Mouse (Mus musculus) adrenal gland, postnatal 25 days (tissue): Measurements from ENCODE around the gene Gpr37. TPM values are rescaled to one million over a fixed set of nuclear protein-coding genes. Genes with fewer than 3 reads are reported as not detected.

ENCODE experiments used
- DNase-seq: peaks from one replicate; pipeline ENCODE4 v3.0.0; 2021; ENCODE audit warnings: mixed read lengths
- long read RNA-seq: library from polyadenylated mRNA; stranded (forward); transcript quantifications from one replicate; pipeline ENCODE4 v2.0.0, GENCODE M21; 2021
- total RNA-seq: library from RNA; stranded (reverse); gene quantifications from 2 replicates; pipeline ENCODE4 v1.2.3, GENCODE M21; 2021

The Gpr37 gene
- 0.24 and 0.46 TPM in 2 replicates for total RNA-seq
- long read RNA-seq, full-length matches to known transcripts = 1 of 1 reads
- long read RNA-seq, partial matches to known transcripts = 0 of 1 reads
- long read RNA-seq, other reads (novel, unspliced or antisense) = 0 of 1 reads

DNA sequence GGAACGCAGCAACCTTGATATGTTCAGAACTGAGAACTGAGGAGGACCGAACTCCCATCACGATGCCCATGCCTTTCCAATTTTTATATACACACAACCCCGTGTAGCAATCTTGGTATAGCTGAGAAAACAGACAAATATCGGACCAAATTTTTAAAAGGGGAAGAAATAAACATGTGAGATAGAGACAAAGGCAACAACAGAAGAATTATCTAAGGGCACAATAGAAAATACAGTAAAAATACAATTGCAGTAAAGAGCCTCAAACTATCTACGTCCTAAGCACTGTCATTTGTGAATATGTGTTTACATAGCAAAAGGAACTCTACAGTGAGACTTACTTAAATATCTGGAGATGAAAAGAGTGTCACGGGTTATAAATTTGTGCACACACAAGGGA is at the start of gene Gpr37:
Gene Gpr37, minus strand, starts transcription at position 101 of the 400 bp plus-strand sequence.
- DNase-seq = no peak

DNA sequence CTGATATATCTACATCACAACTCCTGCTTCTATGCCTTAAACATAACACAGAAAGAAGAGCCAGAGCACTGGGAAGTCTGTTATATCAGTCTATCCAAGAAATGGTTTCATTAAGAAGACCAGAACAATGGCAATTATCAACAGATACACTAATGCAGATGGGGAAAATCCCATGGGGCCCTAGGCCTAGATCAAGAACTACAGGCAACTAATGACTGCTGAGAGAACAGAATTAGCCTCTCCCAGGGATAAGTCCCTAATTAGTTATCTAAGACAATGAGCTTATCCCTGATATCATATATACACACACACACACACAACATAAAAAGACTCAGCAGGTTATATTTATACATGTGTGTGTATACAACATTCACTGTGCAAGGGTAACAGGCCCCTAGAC is 46.0 kb upstream of the Gpr37 start:
- DNase-seq = no peak

DNA sequence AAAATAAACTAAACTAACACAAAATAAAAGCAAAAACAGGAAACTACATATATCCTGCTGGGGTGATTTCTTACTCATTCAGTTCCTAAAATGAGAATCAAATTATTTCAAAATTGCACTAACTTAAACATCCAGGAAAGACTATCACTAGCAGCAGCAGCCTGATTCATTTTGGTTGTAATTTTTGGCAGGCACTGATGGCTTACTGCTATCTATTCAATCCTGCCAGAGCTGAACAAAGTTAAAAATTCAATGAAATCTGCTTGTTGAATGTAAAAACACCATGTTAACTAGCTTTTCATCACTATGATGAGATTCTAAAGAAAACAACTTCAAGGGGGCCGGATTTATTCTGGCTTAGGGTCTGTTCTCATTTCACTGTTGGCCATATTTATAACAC is 36.0 kb upstream of the Gpr37 start:
- DNase-seq = no peak

DNA sequence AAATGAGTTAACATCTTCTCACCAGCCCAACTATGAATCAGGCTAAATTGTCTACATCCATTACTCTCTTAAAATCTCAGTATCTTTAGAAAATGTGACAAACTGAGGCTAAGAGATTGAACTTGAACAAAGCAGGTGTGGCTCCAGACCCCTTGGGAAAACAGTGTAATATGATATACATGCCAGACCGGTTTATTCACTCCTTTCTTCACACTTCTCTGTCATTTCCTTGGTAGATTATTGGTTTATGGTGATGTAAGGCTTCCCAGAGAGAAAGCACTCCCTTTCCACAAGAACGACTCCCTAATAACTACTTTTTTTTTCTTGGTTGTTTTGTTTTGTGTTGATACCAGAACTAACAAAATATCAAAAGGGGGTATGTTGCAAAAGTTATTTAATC is 20.1 kb upstream of the Gpr37 start:
- DNase-seq = no peak

DNA sequence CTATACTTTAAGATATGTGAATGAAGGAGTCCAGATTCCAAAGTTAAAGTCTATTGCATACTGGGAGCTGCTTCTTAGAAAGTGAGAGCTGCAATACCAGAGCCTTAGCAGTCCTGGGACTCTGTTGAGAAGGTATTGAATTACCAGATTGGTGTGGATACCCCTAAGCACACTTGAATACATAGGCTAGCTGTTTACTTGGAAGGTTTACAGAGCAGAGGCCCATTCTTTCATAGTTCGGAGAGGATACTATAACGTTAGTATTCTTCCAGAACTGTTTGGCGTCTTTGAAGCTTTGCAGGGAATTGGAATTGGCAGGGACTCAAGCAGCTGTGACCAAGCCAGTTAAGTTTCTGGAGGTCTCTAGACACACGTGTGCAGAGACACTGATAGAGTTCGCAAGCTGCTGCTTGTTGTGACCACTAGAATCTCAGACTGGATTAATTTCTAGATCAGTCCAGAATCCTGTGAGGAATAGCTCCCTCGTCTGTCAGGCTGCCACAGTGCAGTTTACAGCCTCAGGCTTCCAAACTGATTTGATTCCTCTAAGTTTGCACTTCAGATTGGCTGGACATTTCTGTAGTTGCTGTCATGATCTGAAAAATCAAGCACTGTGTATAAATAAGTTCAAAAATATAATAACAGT is 18.8 kb upstream of the Gpr37 start:
- peak; percentile 29 for DNase-seq

DNA sequence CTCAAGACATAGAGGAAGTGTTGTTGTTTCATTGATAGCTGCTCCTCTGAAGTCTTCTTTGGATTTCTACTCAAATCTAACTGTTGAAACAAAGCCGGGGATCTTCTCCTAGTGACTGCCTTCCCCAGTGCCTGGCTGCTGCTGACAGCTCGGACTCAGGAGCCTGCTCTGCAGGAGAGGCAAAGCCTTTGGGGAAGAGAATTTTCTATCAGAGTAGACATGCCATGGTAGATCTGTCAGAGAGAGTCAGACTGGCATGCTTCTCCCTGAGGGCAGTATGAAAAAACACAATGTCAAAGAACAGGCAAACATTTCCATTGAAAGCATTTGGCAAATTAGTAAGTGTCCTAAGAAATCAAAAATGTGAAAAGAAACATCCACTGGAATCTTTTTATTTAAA is 9.4 kb upstream of the Gpr37 start:
- no peak for DNase-seq

DNA sequence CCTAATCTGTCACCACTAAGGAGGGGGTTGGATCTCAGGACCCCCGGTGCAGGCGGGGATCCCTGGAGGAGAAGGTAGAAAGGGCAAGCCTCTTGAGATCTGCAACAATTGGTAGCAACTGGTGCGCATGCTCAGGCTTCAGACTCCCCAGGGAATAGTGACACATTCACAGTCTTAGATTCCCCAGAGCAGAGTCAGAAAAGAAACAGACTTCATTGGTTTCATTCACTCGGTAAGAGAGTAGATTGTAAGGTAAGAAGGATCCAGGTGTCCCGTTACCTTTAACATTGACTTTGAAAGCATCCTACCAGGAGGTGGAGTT is 284 bp downstream of the Gpr37 start:
- peak; percentile 54 for DNase-seq

DNA sequence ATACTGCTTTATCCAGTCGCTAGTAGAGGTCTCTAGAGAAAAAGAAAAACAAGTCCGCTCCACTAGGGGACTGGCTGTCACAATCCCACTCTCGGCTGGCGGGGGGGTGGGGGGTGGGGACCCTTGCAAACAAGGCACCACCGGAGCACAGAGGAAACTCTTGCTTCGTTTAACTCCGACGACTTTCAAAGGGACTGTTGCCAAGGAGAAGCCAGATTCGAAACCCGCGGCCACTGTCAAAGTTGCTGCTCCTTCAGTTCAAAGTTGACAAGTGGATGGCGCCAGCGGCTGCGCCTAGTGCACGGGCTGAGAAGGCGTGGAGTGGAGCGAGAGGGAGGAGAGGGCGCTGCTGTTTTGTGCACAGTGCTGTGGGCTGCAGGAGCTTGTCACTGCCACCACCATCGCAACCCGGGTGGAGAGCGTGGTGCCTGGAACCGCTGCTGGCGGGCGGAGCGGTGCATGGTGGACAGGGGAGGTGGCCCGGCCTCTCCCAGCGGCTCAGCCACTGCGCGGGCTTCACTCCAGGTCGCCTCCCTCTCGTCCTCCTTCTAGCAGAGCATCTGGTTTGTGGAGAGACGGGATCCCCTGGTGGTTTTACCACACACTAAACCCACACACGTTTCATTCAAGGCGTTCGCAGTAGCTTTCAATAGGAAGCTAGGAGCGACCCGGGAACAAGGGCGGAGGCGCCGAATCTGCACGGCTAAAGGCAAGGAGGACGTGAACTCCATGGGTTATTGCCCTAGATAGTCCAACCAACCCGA is 827 bp downstream of the Gpr37 start:
- DNase-seq = peak; percentile 56

DNA sequence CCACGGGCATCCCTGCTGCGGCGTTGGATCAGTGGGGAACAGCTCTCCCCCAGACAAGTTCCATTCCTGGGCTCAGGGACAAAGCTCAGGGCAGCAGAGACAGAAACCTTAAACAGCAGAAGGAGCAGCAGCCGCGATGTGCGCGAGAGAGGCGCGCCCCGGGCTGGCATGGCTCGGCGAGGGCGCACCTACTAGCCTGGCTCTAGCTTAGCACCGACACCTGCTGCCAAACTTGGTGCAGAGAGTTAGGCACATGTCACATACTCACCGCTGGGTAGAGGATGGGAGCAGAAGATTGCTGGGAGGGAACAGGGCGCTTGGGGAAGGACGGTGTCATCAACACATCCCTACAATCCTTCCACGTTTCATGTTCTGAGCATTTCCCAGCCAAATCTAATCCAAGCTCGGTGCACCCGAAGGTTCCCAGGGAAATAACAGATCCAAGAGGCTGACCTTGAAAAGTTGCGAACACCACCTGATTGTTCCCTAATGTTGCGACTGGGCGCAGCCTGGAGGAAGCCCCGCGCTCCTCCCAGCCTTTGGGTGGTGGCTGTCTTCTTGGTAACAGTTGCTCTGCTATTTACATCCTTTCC is 1.5 kb downstream of the Gpr37 start:
- DNase-seq = peak; percentile 13

DNA sequence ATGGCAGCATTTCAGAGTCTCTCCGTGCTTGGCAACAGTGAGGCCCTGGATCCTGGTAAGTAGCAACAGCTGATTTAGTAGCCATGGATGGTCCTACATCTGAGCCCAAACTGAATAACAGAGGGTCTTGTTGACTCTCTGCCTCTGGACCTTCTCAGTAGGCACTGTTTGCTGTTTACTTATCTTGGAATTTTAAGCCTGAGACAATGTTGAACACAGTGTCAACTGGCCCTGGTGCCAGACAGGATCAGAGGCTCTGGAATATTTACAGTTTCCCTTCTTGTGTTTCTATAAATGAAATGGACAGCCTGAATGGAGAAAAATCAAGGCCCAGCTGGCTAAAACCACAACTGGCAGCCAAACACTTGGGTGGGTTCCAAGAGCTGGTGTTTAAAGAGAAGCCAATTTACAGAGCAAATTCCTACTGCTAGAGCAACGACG is 3.7 kb downstream of the Gpr37 start:
- DNase-seq = peak; percentile 19

DNA sequence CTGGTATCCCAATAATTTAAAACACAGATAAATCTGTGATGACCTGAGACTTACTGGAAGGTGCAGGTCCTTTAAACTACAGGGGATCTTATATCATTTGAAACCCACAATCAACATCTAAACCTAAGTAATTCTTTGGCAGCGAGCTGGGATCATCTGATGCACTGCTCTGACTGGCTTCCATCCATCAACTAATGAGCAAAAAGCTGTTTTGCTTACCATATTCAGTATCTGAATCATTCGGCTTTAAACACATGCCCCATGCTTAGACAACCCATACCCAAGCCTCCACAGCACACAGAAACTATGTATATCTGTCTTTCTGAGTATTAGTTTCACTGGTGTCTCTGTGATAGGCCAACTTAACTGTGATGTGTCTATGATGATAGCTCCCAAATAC is 6.1 kb downstream of the Gpr37 start:
- no peak for DNase-seq

DNA sequence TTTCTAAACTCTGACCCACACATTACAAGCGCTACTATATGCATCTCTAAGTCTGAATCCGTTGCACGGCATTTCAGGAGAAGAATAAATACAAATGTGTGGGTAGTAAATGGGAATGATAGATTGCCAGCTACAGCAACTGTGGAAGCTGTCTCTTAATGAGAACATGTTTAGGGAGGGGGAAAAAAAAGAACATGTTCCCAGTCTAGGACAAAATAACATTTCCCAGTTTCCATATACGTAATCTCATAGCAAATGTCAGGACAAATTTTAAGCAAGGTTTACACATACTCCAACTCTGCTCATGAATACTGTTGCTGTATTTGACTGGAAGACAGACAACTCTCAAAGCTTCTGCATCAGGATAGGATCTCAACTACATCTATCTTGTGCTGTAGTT is 15.4 kb downstream of the Gpr37 start:
- no peak for DNase-seq

DNA sequence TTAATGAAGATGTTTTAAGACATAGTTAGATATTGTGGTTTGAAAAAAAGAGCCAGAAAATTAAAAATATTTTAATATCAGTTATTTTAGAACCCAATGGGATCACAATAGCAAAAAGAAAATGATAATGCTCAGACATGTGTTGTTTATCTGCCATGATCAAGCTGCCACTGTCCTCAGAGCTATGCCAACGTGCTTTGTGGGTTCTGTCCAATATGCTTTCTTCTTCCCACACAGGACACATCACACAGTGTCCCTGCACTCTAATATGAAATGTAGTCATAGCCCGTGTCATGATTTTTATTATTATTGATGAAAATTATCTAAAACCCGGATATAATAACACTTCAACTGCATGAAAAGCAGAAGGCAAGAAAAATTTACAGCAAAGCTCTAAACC is 16.7 kb downstream of the Gpr37 start:
- DNase-seq = no peak

DNA sequence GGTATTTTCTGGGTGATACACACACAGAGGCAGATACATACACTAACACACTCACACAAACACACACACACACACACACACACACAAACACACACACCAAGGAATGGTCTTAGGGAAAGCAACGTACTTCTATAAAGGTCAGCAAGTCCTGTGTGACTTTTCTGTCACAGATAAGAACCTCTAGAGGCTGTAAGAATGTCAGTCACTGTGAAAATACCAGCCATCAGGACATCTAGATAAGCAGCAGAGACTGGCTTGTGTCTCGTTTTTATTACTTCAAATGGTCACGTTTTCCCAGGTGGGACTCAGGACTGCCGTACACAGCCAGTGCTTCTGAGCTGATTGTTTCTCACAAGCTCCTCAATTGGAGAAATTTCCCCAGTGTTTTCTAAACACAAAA is 20.4 kb downstream of the Gpr37 start:
- no peak for DNase-seq

DNA sequence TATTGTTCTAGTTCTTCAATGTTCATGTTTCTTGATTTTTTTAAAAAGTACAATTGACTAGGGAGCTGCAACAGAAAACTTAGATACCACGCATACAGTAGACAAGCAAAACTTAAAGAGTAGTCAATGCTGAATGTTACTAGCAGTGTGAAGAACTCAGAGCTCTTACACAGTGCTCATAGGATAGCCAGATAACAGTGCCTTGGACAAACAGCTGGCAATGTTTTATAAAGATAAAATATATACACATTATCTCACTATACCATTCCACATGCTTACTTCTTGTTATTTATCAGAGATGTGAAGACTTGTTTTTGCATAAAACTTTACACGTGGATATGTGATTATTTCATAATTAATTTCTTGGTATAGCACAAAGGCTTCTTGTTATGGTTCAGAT is 26.6 kb downstream of the Gpr37 start:
- DNase-seq = no peak

DNA sequence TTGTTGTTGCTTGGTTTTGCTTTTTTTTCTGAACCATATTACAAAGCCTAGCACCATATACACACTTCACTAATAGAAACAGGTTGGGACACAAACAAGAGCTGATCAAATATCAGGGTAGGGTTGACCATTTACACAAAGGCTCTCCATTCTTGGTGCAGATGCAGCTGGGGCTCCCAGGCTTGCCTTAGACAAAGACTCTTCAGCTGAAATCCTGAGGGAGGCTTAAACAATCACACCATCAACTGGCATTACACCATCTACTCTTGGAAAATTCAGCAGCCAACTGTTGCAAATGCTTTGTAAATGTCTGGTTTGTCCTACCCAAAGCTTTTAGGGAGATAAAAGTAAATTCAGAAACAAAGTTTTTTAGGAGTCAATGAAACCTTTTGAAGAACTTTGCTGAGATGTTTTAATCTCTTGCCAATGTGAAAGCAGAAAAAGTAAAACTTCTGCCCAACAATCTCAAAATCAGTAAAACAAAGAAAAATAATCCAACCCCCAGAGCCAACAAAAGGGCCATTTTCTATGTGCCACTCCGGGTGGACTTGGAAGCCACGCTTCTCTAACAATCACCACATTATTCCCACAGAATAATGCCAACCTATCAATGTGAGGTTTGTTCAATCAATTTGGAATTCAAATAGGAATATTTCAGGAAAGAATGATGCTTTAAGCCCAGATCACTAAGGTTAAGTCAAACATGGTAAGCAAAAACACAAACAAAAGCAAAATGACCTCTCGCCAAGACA is 30.4 kb downstream of the Gpr37 start:
- no peak for DNase-seq

Other genes starting within 250 kb of the Gpr37 start
- gene Pot1a, start 118.5 kb upstream of the Gpr37 start, total RNA-seq = 15.1 and 16.3 TPM in 2 replicates